Mouse (Mus musculus) adrenal gland, postnatal 4 days (tissue): ENCODE measurements around the gene Galnt9. TPM values are rescaled to one million over a fixed set of nuclear protein-coding genes. Genes with fewer than 3 reads are reported as not detected.
A peak's percentile ranks its signal among the peaks of the same experiment; 100 is the strongest.

Experiments
- DNase-seq, 2 experiments: peaks; one replicate each; pipeline ENCODE4 v3.0.0; 2021 to 2022; ENCODE audit warnings: low spot score in 2 of 2, mixed read lengths in 2 of 2
- total RNA-seq, 2 experiments: library from RNA; stranded (reverse); gene quantifications; 2 replicates each; pipeline ENCODE4 v1.2.3; 2021

The Galnt9 gene
- total RNA-seq, 2 experiments from 2014 or later, result 0.76 to 0.85 TPM

- no peak for DNase-seq
These were observed 9.8 kb upstream of the Galnt9 start for GRCm38 (mm10) chr5:110534402-110534801.

DNA sequence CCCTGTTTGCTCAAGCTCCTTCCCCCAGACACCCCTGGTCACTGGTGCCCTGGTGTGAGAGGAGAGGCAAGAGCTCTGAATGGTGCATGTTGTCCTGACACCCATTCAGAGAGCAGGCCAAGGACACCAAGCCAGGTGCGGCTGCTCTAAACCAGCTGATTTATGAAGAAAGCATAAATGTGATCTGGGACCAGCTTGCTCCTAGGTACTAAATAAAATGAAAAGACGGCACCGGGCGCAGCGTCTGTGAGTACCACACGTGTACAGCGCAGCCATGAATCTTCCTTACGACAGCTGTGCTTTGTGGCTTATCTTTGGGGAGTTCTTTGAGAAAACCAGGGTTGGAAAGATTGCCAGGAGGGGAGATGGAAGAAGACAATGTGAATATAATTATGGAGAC is 8.2 kb upstream of the Galnt9 start:
- DNase-seq, result no peak

DNA sequence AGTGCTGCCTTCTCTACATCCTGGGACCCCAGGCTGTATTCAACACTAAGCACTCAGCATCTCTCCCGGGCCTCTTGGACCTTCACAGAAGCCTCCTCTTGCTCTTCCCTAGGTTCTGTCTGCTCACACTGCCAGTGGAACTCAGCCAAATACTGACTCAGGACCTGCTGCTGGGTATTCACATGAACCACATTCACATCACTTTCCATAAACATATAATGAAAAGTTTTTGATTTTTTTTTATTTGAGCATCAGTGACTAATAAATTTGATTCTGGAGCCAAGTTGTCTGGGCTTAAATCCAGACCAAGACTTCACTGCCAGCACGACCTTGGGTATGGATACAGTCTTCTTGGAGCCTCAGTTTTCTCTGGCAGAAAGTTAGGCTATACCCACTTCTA is 3.2 kb upstream of the Galnt9 start:
- no peak for DNase-seq

GRCm38 (mm10) chr5:110541456-110541855 is 2.7 kb upstream of the Galnt9 start:
- no peak for DNase-seq

DNA sequence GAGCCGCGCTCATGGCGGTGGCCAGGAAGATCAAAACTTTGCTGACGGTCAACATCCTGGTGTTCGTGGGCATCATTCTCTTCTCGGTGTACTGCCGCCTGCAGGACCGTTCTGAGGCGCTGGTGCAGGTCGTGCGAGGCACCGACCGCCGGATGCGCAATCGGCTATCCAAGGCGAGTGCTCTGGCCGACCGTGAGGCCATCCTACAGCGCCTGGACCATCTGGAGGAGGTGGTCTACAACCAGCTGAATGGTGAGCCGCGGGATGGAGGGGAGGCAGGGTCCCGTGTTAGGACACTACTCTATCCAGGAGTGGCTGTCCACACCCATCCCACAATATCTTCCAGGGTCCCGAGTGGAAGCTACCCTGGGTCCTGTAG is 525 bp downstream of the Galnt9 start:
- no peak for DNase-seq

DNA sequence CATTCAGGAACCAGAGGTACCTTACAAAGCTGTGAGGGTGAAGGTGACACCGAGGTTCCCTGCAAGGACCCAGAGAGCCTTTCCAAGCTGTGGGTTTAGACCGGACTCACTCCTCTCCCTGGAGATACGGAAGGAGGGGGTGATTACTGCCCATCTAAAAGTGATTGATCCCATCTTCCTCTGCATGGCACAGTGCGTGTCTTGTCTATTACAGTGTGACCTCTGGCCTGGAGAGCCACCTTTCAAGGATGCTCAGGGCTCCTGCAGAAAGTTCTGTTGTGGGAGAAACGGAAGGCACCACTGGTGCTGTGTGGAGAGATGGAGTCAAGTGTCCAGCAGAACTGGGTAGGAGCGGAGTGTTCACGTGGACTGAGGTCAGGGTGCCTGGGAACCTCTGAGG is 1.2 kb downstream of the Galnt9 start:
- DNase-seq, result no peak

GRCm38 (mm10) chr5:110546136-110546535 is 2.0 kb downstream of the Galnt9 start:
- no peak for DNase-seq

DNA sequence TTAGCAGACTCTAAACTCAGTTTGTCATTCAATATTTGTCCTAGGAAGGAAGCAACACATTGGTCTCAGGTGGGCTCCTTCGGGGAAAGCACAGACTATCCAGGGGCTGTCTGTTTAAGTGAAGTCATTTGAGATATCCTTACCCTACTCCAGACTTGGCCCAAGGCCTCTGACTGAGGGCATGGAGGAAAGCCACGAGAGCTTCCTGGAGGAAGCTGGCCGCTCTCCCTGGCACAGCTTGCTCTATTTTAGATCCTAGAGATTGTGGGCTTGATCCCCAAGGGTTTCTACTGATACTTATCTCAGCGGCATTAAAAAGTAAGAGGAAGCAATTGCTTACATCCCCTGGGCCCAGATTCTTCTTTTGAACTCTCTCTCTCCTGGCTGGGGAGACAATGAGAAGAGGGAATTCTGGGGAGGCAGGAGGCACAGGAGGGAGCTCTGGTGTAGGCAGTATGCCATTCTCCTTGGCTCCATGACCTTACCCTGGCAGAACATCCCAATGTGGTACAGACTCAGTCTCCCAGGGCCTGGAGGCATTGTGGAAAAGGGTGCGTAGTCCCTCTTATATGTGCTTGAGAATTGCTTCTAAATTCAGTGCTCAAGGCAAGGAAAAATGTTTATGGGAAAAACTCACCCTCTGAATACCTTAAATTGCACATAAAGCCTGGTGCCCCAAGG is 2.7 kb downstream of the Galnt9 start:
- no peak for DNase-seq

- no peak for DNase-seq
These were observed 4.3 kb downstream of the Galnt9 start for GRCm38 (mm10) chr5:110548446-110548845.

- no peak for DNase-seq
These were observed 6.0 kb downstream of the Galnt9 start for GRCm38 (mm10) chr5:110550189-110550588.

DNA sequence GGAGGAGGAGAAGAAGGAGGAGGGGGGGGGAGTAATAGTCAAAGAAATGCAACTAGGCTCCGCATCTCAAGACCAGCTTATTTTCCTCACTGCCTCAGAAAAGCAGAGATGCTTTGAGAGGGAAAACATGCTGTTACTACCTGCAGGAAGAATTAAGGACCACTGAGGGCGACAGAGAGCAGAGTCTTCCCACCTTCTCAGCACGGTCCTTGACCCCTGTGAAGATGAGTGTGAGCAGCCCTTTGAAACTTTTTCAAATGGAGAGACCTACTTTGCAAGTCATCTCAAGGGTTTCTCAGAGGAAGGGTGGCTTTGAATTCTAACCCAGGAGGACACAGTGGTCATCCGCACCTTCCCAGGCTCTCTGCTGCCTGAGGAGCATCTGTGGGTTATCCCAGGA is 6.7 kb downstream of the Galnt9 start:
- DNase-seq, result no peak

DNA sequence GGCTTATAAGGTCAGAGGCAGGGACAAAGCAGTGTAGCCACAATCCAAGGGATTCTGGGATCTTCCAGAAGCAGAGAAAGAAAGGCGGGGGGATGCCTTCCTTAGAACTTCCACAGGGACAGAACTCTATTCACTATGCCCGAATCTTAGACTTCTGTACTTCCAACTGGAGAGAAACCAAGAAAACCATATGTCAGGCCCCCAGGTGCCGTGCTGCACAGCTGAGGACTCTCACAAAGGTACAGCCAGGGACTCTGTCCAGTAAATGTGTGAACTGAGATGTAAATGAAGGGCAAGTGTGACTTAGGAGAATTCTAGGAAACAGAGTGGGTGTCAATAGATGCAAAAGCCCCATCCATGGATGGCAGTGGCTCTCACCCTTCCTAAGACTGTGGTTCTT is 7.8 kb downstream of the Galnt9 start:
- no peak for DNase-seq

DNA sequence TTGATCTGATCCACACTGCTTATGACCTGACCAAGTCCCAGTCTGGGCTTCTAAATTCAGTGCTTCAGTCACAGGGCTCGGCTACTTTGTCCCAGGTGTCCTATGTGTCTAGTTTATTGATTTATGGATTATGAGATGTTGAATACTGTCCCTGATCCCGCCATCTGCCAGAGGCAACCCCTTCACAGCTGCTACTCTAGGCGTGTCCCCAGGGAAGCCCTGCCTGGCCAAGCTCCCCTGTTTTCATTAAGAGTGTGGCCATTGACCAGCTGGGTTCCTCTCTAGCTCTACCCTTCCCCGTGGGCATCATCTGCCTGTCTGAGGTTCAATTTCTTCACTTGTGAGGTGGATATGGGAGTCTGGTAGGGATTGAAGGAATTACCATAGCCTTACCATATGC is 9.2 kb downstream of the Galnt9 start:
- no peak for DNase-seq

DNA sequence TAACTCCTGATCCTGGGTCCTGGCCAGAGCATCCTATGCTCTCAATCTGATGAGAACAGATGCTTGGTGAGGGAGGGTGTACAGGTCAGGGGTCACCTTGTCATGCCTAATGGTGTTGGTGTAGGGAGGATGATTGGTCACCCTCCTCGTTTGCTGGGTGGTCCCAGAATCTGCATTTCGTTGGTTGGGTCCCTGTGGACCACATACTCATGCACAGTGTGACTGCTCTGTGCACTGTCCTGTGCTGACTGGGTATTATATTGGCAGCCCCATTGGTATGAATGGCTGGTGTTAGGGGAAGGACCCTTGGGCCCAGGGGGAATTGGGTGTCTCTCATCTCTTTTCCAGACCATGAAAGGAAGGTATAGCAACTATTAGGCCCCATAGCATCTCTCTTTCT is 11.0 kb downstream of the Galnt9 start:
- DNase-seq, result no peak

- peak; percentile 45 to 66 for DNase-seq
These were observed 14.2 kb downstream of the Galnt9 start for GRCm38 (mm10) chr5:110558368-110558767.

- DNase-seq, result no peak
These were observed 15.5 kb downstream of the Galnt9 start for GRCm38 (mm10) chr5:110559679-110560078.

DNA sequence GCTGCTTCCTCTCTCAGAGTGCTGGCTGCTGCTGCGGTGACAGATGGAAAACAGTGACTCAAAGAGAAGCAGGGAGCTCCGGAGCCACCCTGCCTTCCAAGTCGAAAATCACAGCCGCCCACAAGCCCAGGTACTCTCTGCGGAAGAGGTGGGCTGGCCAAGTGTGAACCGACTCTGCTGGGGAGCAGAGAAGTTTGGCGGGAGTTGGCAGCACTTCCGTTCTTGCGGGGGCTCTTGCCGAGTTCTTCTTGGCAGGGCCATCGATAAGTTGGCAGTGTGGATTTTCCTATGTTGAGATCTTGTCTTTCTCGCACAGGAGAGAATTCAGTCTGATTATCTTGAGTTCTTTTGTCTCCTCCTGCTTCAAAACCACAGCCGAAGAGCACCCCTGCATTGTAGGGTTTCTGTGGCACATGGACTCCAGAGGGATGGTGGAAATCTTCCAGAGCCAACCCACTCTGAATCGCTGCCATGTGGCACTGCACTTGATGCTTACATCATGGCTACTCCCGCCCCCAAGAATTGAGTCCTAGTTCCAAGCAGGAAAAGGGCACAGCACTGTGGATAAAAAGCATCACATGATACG is 18.7 kb downstream of the Galnt9 start:
- DNase-seq, result no peak

DNA sequence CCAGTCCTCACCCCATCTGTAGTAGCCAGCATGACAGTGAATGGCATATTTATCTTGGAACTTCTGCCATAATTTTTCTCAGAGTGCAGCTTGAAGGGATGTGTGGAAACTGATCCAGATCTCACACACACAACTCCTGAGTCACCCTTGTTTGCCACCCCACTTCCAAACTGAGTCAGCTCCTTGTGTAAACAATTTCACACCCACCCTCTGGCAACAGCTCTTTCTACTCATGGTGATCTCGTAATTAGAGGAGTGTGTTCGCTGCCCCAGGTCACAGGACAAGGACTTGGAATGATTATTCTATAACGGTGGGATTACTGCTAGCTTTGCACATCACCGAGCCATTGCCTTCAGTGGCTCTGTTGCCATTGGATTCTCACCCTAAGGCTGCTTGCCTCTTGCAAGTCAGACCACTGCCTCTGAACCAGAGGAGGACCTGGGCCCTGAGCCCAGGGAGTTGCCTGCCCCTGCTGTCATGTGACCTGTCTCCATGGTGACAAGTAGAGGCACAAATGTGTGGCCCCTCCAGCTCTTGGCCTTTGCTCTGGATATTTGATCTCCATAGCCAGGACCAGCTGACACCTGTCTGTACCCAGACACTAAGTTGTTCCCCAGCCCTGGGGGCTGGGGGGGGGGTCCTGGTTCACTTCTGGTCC is 21.0 kb downstream of the Galnt9 start:
- no peak for DNase-seq

- DNase-seq, result no peak
These were observed 23.4 kb downstream of the Galnt9 start for GRCm38 (mm10) chr5:110567547-110567946.

DNA sequence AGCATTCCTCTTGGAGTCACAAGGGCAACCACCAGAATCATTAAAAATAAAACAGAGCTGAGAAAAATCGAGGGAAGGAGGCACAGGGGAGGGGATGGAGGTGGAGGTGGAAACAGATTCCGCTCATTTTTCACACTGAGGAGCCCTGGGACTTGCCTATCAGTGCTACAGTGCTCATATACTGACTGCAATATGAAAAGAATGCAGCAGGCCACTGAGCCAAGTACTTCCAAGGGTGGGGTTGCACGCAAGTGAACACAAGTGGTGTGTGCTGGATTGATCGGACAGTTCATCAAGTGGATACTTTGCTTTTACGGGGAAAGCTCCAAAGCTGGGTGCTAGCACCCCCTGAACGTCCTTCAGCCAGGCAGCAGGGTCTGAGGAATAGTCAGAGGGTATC is 30.7 kb downstream of the Galnt9 start:
- no peak for DNase-seq

- no peak for DNase-seq
These were observed 35.1 kb downstream of the Galnt9 start for GRCm38 (mm10) chr5:110579296-110579695.

DNA sequence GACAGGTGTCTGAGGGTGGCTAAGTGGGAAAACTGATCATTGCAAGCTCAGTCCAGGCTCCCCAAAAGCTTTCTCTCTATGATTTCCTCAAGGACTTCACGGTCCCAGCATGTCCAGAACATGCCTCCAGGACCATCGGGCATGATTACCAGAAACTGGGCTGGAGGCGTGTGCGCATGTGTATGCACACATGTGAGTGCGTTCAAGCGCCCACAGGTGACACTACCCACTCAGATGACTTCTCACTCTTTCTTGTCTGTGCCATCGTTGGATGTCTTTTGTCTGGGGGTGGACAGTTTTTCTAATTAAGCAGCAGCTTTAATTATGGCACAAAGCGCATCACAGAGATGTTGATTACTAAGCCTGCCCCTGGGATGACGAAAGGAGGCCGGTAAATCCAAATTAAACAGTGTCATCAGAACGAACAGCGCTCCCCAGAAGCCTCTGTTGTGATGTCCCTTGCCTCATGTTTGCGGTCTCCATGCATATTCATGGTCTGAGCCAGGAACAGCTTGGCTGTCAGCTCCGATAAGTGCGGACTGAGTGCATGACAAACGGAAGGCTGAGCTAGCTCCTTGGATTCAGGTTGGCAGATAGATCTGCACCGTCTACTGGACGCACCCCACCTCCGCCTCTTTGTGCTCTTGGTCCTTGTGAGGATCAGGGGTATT is 36.5 kb downstream of the Galnt9 start:
- DNase-seq, result no peak
